Mouse (Mus musculus) heart, embryonic 13.5 days (tissue): ENCODE data around the gene Syndig1l. TPM values are rescaled to one million over a fixed set of nuclear protein-coding genes. Genes with fewer than 3 reads are reported as not detected.

ENCODE experiments used
- ATAC-seq: fragments of 200-750 bp; cut with Nextera tagmentation; 2 replicates; pipeline ENCODE4 v1.8.0; 2017; ENCODE audit warnings: moderate TSS enrichment; ENCODE audit not compliant: insufficient number of reproducible peaks, low FRiP score, low TSS enrichment; ENCODE audit errors: extremely low read depth
- H3K27ac ChIP-seq: fragments of 300-500 bp; sonication (generic); replicated peaks from 2 replicates; pipeline ENCODE4 v1.5.1; 2015; ENCODE audit warnings: moderate library complexity, mild to moderate bottlenecking, inconsistent platforms
- H3K27me3 ChIP-seq: fragments of 300-500 bp; sonication (generic); replicated peaks from 2 replicates; pipeline ENCODE4 v1.6.1; 2015; ENCODE audit warnings: mild to moderate bottlenecking, inconsistent platforms
- H3K36me3 ChIP-seq: fragments of 300-500 bp; sonication (generic); 2 replicates; pipeline ENCODE4 v1.6.1; 2015; ENCODE audit warnings: mild to moderate bottlenecking, inconsistent platforms
- H3K4me1 ChIP-seq: fragments of 300-500 bp; sonication (generic); 2 replicates; pipeline ENCODE4 v1.6.1; 2015; ENCODE audit warnings: inconsistent platforms
- H3K4me2 ChIP-seq: fragments of 300-500 bp; sonication (generic); 2 replicates; pipeline ENCODE4 v1.6.1; 2015; ENCODE audit warnings: inconsistent platforms, mild to moderate bottlenecking, moderate library complexity
- H3K4me3 ChIP-seq: fragments of 300-500 bp; sonication (generic); 2 replicates; pipeline ENCODE4 v1.5.1; 2015; ENCODE audit warnings: moderate library complexity, mild to moderate bottlenecking, inconsistent platforms
- H3K9ac ChIP-seq: fragments of 300-500 bp; sonication (generic); 2 replicates; pipeline ENCODE4 v1.6.1; 2015; ENCODE audit warnings: inconsistent platforms, mild to moderate bottlenecking, moderate library complexity
- H3K9me3 ChIP-seq: fragments of 300-500 bp; sonication (generic); 2 replicates; pipeline ENCODE4 v1.6.1; 2016; ENCODE audit warnings: inconsistent platforms
- WGBS: fragments of 180-500 bp; shearing (Covaris S2); methylation state at CpG from one replicate; pipeline ENCODE4 v1.1.7; 2015; ENCODE audit warnings: mixed read lengths; 5-methylcytosine and 5-hydroxymethylcytosine counted together
- polyA plus RNA-seq: library from polyadenylated mRNA; unstranded; fragments of >200 nt; fragmentation: Nextera tagmentation; extraction: Ambion mirVana; gene quantifications from 2 replicates; pipeline ENCODE4 v1.2.1, GENCODE M21; 2015

The Syndig1l gene
- polyA plus RNA-seq, 1 experiment from 2014 or later, result not detected

GRCm38 (mm10) chr12:84674666-84675526, 23.7 kb downstream of the Syndig1l start:
- ATAC-seq, result no peak
- 39% methylated on average over 14 of the region's 14 CpGs for WGBS

GRCm38 (mm10) chr12:84671646-84672045, 27.0 kb downstream of the Syndig1l start:
- WGBS, result 9% methylated on average over 10 of the region's 10 CpGs
- 0 out of 2 replicates have a peak overlapping the region, but pooled peaks have one; percentile 6 for H3K4me2 ChIP-seq
- H3K27me3 ChIP-seq, result peaks cover 20% of the 10 kb centered on the region; the same call in 1 of the 2 replicates
- H3K4me1 ChIP-seq, result peaks cover 8% of the 10 kb centered on the region; the same call in 1 of the 2 replicates
- no peak overlapping the region for H3K4me3 ChIP-seq
- H3K27ac ChIP-seq, result no peak overlapping the region
- H3K36me3 ChIP-seq, result no peaks in the 10 kb centered on the region
- H3K9me3 ChIP-seq, result no peaks in the 10 kb centered on the region
- no peak for ATAC-seq
- H3K9ac ChIP-seq, result no peak overlapping the region

More at GRCm38 (mm10) chr12:84674666-84675526, 23.7 kb downstream of the Syndig1l start:
- no peaks in the 10 kb centered on the region for H3K9me3 ChIP-seq
- H3K4me3 ChIP-seq, result no peak overlapping the region
- H3K27ac ChIP-seq, result no peak overlapping the region
- peaks cover 26% of the 10 kb centered on the region for H3K27me3 ChIP-seq
- H3K4me1 ChIP-seq, result peaks cover 8% of the 10 kb centered on the region; the same call in 1 of the 2 replicates
- H3K4me2 ChIP-seq, result no peak overlapping the region
- no peaks in the 10 kb centered on the region for H3K36me3 ChIP-seq
- no peak overlapping the region for H3K9ac ChIP-seq

- no peak for ATAC-seq
- H3K27me3 ChIP-seq, result peaks cover 20% of the 10 kb centered on the region; the same call in 1 of the 2 replicates
- H3K9ac ChIP-seq, result no peak overlapping the region
- 82% methylated on average over 3 of the region's 3 CpGs for WGBS
- no peak overlapping the region for H3K4me2 ChIP-seq
- no peak overlapping the region for H3K4me3 ChIP-seq
- no peak overlapping the region for H3K27ac ChIP-seq
- H3K4me1 ChIP-seq, result peaks cover 8% of the 10 kb centered on the region; the same call in 1 of the 2 replicates
- H3K36me3 ChIP-seq, result no peaks in the 10 kb centered on the region
- H3K9me3 ChIP-seq, result no peaks in the 10 kb centered on the region
These were observed 28.1 kb downstream of the Syndig1l start for GRCm38 (mm10) chr12:84670555-84670954.

- peaks cover 38% of the 10 kb centered on the region for H3K27me3 ChIP-seq
- WGBS, result 13% methylated on average over 3 of the region's 3 CpGs
- no peak overlapping the region for H3K9ac ChIP-seq
- ATAC-seq, result no peak
- no peak overlapping the region for H3K4me2 ChIP-seq
- no peaks in the 10 kb centered on the region for H3K36me3 ChIP-seq
- no peak overlapping the region for H3K4me3 ChIP-seq
- no peaks in the 10 kb centered on the region for H3K4me1 ChIP-seq
- H3K9me3 ChIP-seq, result no peaks in the 10 kb centered on the region
- H3K27ac ChIP-seq, result no peak overlapping the region
These were observed 44.7 kb downstream of the Syndig1l start for GRCm38 (mm10) chr12:84653912-84654311.

GRCm38 (mm10) chr12:84650234-84650633, 48.4 kb downstream of the Syndig1l start:
- Histone ChIP-seq H3K27ac (no peak overlapping the region), H3K4me2 (no peak overlapping the region), H3K36me3 (no peaks in the 10 kb centered on the region), H3K9ac (no peak overlapping the region), H3K27me3 (peaks cover 44% of the 10 kb centered on the region), H3K4me3 (no peak overlapping the region), H3K4me1 (no peaks in the 10 kb centered on the region), H3K9me3 (no peaks in the 10 kb centered on the region)
- WGBS, result 77% methylated on average over 13 of the region's 13 CpGs
- ATAC-seq, result no peak

GRCm38 (mm10) chr12:84640654-84641053, 58.0 kb downstream of the Syndig1l start, which contains the start of gene Vrtn:
Vrtn (plus strand) TSS chr12:84641019.
- Histone ChIP-seq H3K27ac (no peak within 1 kb of the TSS), H3K9me3 (no peaks in the 10 kb centered on the region), H3K36me3 (no peaks in the 10 kb centered on the region), H3K4me2 (peak within 1 kb of the TSS; percentile 24; the same call in 1 of the 2 replicates), H3K4me1 (peaks cover 8% of the 10 kb centered on the region; the same call in 1 of the 2 replicates), H3K27me3 (peaks cover 57% of the 10 kb centered on the region), H3K4me3 (peak within 1 kb of the TSS; percentile 11; the same call in 1 of the 2 replicates), H3K9ac (no peak within 1 kb of the TSS)
- WGBS, result 8% methylated on average over 9 of the region's 9 CpGs
- ATAC-seq, result no peak

- Histone ChIP-seq H3K36me3 (no peaks in the 10 kb centered on the region), H3K9me3 (no peaks in the 10 kb centered on the region), H3K27ac (no peak overlapping the region), H3K4me1 (peaks cover 8% of the 10 kb centered on the region; the same call in 1 of the 2 replicates), H3K27me3 (peaks cover 56% of the 10 kb centered on the region), H3K4me3 (no peak overlapping the region), H3K4me2 (no peak overlapping the region), H3K9ac (no peak overlapping the region)
- ATAC-seq, result no peak
- WGBS, result 13% methylated on average over 6 of the region's 6 CpGs
These were observed 58.4 kb downstream of the Syndig1l start for GRCm38 (mm10) chr12:84640253-84640652.

- Histone ChIP-seq H3K9me3 (no peaks in the 10 kb centered on the region), H3K4me2 (no peak overlapping the region), H3K27me3 (peaks cover 1% of the 10 kb centered on the region; the same call in 1 of the 2 replicates), H3K9ac (no peak overlapping the region), H3K36me3 (no peaks in the 10 kb centered on the region), H3K27ac (no peak overlapping the region), H3K4me1 (no peaks in the 10 kb centered on the region), H3K4me3 (no peak overlapping the region)
- ATAC-seq, result no peak
- 51% methylated on average over 3 of the region's 3 CpGs for WGBS
These were observed 66.8 kb downstream of the Syndig1l start for GRCm38 (mm10) chr12:84631867-84632266.

Other genes with a start within 250 kb of the Syndig1l start
- 36.1 and 38.5 TPM in 2 replicates for gene Aldh6a1, start 247.8 kb downstream of the Syndig1l start, polyA plus RNA-seq
- gene Lin52, start 247.4 kb downstream of the Syndig1l start, polyA plus RNA-seq, result 12.9 and 13.5 TPM in 2 replicates
- gene Vsx2, start 129.1 kb downstream of the Syndig1l start, polyA plus RNA-seq, result not detected in 2 replicates
- gene Abcd4, start 81.4 kb downstream of the Syndig1l start, polyA plus RNA-seq, result 9.5 and 10.0 TPM in 2 replicates
- gene Vrtn, start 57.8 kb downstream of the Syndig1l start, polyA plus RNA-seq, result not detected in 2 replicates
- gene Npc2, start 74.3 kb upstream of the Syndig1l start, polyA plus RNA-seq, result 55.8 and 60.1 TPM in 2 replicates
- 133 and 148 TPM in 2 replicates for gene Isca2, start 74.4 kb upstream of the Syndig1l start, polyA plus RNA-seq
- 1.8 TPM in 2 replicates for gene Ltbp2, start 177.7 kb upstream of the Syndig1l start, polyA plus RNA-seq